Mouse (Mus musculus) kidney, embryonic 15.5 days (tissue): ENCODE measurements around the gene Rnf224. TPM values are rescaled to one million over a fixed set of nuclear protein-coding genes. Genes with fewer than 3 reads are reported as not detected.

Experiments
- ATAC-seq: fragments of 200-750 bp; cut with Nextera tagmentation; replicated peaks from 2 replicates; pipeline ENCODE4 v1.8.0; 2017; ENCODE audit warnings: moderate TSS enrichment; ENCODE audit not compliant: low FRiP score
- H3K27ac ChIP-seq: fragments of 300-500 bp; sonication (generic); 2 replicates; pipeline ENCODE4 v1.5.1; 2015; ENCODE audit warnings: mild to moderate bottlenecking, inconsistent platforms
- H3K27me3 ChIP-seq: fragments of 300-500 bp; sonication (generic); 2 replicates; pipeline ENCODE4 v1.6.1; 2015; ENCODE audit warnings: inconsistent platforms
- H3K36me3 ChIP-seq: fragments of 300-500 bp; sonication (generic); 2 replicates; pipeline ENCODE4 v1.6.1; 2015; ENCODE audit warnings: inconsistent platforms
- H3K4me1 ChIP-seq: fragments of 300-500 bp; sonication (generic); 2 replicates; pipeline ENCODE4 v1.6.1; 2015; ENCODE audit warnings: inconsistent platforms
- H3K4me2 ChIP-seq: fragments of 300-500 bp; sonication (generic); 2 replicates; pipeline ENCODE4 v1.6.1; 2015; ENCODE audit warnings: moderate library complexity, mild to moderate bottlenecking, inconsistent platforms
- H3K4me3 ChIP-seq: fragments of 300-500 bp; sonication (generic); replicated peaks from 2 replicates; pipeline ENCODE4 v1.5.1; 2015; ENCODE audit warnings: mild to moderate bottlenecking, inconsistent platforms
- H3K9ac ChIP-seq: fragments of 300-500 bp; sonication (generic); 2 replicates; pipeline ENCODE4 v1.6.1; 2015; ENCODE audit warnings: mild to moderate bottlenecking, inconsistent platforms
- H3K9me3 ChIP-seq: fragments of 300-500 bp; sonication (generic); replicated peaks from 2 replicates; pipeline ENCODE4 v1.6.1; 2016; ENCODE audit warnings: inconsistent platforms
- WGBS: fragments of 180-500 bp; shearing (Covaris S2); methylation state at CpG from one replicate; pipeline ENCODE4 v1.1.7; 2015; ENCODE audit warnings: mixed read lengths; 5-methylcytosine and 5-hydroxymethylcytosine counted together
- polyA plus RNA-seq: library from polyadenylated mRNA; unstranded; fragments of >200 nt; fragmentation: Nextera tagmentation; extraction: Ambion mirVana; gene quantifications from 2 replicates; pipeline ENCODE4 v1.2.1, GENCODE M21; 2015

Gene Rnf224
- polyA plus RNA-seq, 1 experiment from 2014 or later = 0.31 TPM

GRCm38 (mm10) chr2:25197946-25198345 lies 38.6 kb downstream of the Rnf224 start:
- Histone ChIP-seq H3K4me3 (no peak overlapping the region), H3K36me3 (peaks cover 47% of the 10 kb centered on the region), H3K4me1 (peaks cover 45% of the 10 kb centered on the region), H3K27ac (peak overlapping the region; percentile 93), H3K27me3 (peaks cover 13% of the 10 kb centered on the region), H3K9ac (no peak overlapping the region), H3K9me3 (no peaks in the 10 kb centered on the region), H3K4me2 (no peak overlapping the region)
- no peak for ATAC-seq

GRCm38 (mm10) chr2:25197191-25197590 lies 39.4 kb downstream of the Rnf224 start:
- ATAC-seq = no peak
- H3K4me3 ChIP-seq = peak overlapping the region; percentile 44
- peak overlapping the region; percentile 93 for H3K27ac ChIP-seq
- peaks cover 46% of the 10 kb centered on the region for H3K4me1 ChIP-seq
- H3K36me3 ChIP-seq = peaks cover 40% of the 10 kb centered on the region
- H3K9me3 ChIP-seq = no peaks in the 10 kb centered on the region
- H3K27me3 ChIP-seq = peaks cover 13% of the 10 kb centered on the region
- H3K9ac ChIP-seq = no peak overlapping the region
- H3K4me2 ChIP-seq = peak overlapping the region; percentile 68
- 33% methylated on average over 2 of the region's 2 CpGs for WGBS

- peak within 1 kb of the TSS; percentile 44 for H3K4me3 ChIP-seq
- no peaks in the 10 kb centered on the region for H3K9me3 ChIP-seq
- H3K9ac ChIP-seq = peak within 1 kb of the TSS; percentile 24
- H3K4me1 ChIP-seq = peaks cover 46% of the 10 kb centered on the region
- 10% methylated on average over 8 of the region's 8 CpGs for WGBS
- peaks cover 13% of the 10 kb centered on the region for H3K27me3 ChIP-seq
- peak within 1 kb of the TSS; percentile 93 for H3K27ac ChIP-seq
- peak within 1 kb of the TSS; percentile 68 for H3K4me2 ChIP-seq
- peak; percentile 74 for ATAC-seq
- peaks cover 31% of the 10 kb centered on the region for H3K36me3 ChIP-seq
These were observed 40.2 kb downstream of the Rnf224 start, which contains the start of gene Tor4a for GRCm38 (mm10) chr2:25196172-25196954. Gene Tor4a (minus strand): TSS chr2:25196886.

- Histone ChIP-seq H3K9ac (peak overlapping the region; percentile 21), H3K4me3 (peak overlapping the region; percentile 44), H3K27ac (peak overlapping the region; percentile 93), H3K36me3 (peaks cover 23% of the 10 kb centered on the region), H3K4me2 (peak overlapping the region; percentile 68), H3K27me3 (peaks cover 13% of the 10 kb centered on the region), H3K9me3 (no peaks in the 10 kb centered on the region), H3K4me1 (peaks cover 46% of the 10 kb centered on the region)
- WGBS = 22% methylated on average over 55 of the region's 55 CpGs
- ATAC-seq = peak; percentile 17; the same call in 1 of the 2 replicates
These were observed 41.1 kb downstream of the Rnf224 start for GRCm38 (mm10) chr2:25195211-25196156.

- H3K36me3 ChIP-seq = peaks cover 14% of the 10 kb centered on the region
- H3K9ac ChIP-seq = peak overlapping the region; percentile 21; the same call in 1 of the 2 replicates
- peak overlapping the region; percentile 68 for H3K4me2 ChIP-seq
- ATAC-seq = no peak
- 82% methylated on average over 17 of the region's 17 CpGs for WGBS
- peaks cover 13% of the 10 kb centered on the region for H3K27me3 ChIP-seq
- peak overlapping the region; percentile 44; the same call in 1 of the 2 replicates for H3K4me3 ChIP-seq
- H3K4me1 ChIP-seq = peaks cover 46% of the 10 kb centered on the region
- no peaks in the 10 kb centered on the region for H3K9me3 ChIP-seq
- peak overlapping the region; percentile 54; the same call in 1 of the 2 replicates for H3K27ac ChIP-seq
These were observed 42.0 kb downstream of the Rnf224 start for GRCm38 (mm10) chr2:25194486-25195171.

- ATAC-seq = no peak
- Histone ChIP-seq H3K4me3 (no peak overlapping the region), H3K9ac (no peak overlapping the region), H3K27ac (peak overlapping the region; percentile 54), H3K9me3 (no peaks in the 10 kb centered on the region), H3K4me2 (peak overlapping the region; percentile 68), H3K4me1 (peaks cover 46% of the 10 kb centered on the region), H3K27me3 (peaks cover 13% of the 10 kb centered on the region), H3K36me3 (peaks cover 8% of the 10 kb centered on the region)
- 68% methylated on average over 5 of the region's 5 CpGs for WGBS
These were observed 42.6 kb downstream of the Rnf224 start for GRCm38 (mm10) chr2:25194006-25194405.

GRCm38 (mm10) chr2:25193330-25193770 lies 43.2 kb downstream of the Rnf224 start:
- Histone ChIP-seq H3K4me3 (peak overlapping the region; percentile 14; the same call in 1 of the 2 replicates), H3K4me1 (peaks cover 46% of the 10 kb centered on the region), H3K9ac (no peak overlapping the region), H3K4me2 (peak overlapping the region; percentile 68), H3K36me3 (peaks cover 1% of the 10 kb centered on the region), H3K27ac (peak overlapping the region; percentile 54), H3K9me3 (no peaks in the 10 kb centered on the region), H3K27me3 (peaks cover 13% of the 10 kb centered on the region)
- peak; percentile 69 for ATAC-seq
- 1% methylated on average over 6 of the region's 6 CpGs for WGBS

- Histone ChIP-seq H3K4me1 (peaks cover 25% of the 10 kb centered on the region), H3K27me3 (peaks cover 22% of the 10 kb centered on the region), H3K27ac (no peak overlapping the region), H3K4me2 (no peak overlapping the region), H3K9me3 (no peaks in the 10 kb centered on the region), H3K4me3 (no peak overlapping the region), H3K36me3 (no peaks in the 10 kb centered on the region), H3K9ac (no peak overlapping the region)
- no peak for ATAC-seq
- 89% methylated on average over 6 of the region's 6 CpGs for WGBS
These were observed 48.7 kb downstream of the Rnf224 start for GRCm38 (mm10) chr2:25187841-25188240.

- ATAC-seq = no peak
- Histone ChIP-seq H3K36me3 (no peaks in the 10 kb centered on the region), H3K4me1 (peaks cover 31% of the 10 kb centered on the region), H3K4me2 (peak overlapping the region; percentile 90), H3K4me3 (peak overlapping the region; percentile 49), H3K9ac (no peak overlapping the region; the same call in 1 of the 2 replicates), H3K27me3 (peaks cover 32% of the 10 kb centered on the region), H3K27ac (0 out of 2 replicates have a peak overlapping the region, but pooled peaks have one; percentile 82), H3K9me3 (no peaks in the 10 kb centered on the region)
- WGBS = 40% methylated on average over 5 of the region's 5 CpGs
These were observed 50.0 kb downstream of the Rnf224 start for GRCm38 (mm10) chr2:25186575-25186930.

- Histone ChIP-seq H3K27me3 (peaks cover 38% of the 10 kb centered on the region), H3K9ac (peak overlapping the region; percentile 47), H3K4me2 (peak overlapping the region; percentile 90), H3K27ac (peak overlapping the region; percentile 82), H3K36me3 (no peaks in the 10 kb centered on the region), H3K4me3 (peak overlapping the region; percentile 49), H3K9me3 (no peaks in the 10 kb centered on the region), H3K4me1 (peaks cover 38% of the 10 kb centered on the region)
- peak; percentile 74 for ATAC-seq
- WGBS = 1% methylated on average over 64 of the region's 64 CpGs
These were observed 50.7 kb downstream of the Rnf224 start for GRCm38 (mm10) chr2:25185625-25186574.
